Mouse (Mus musculus): ENCODE results near the gene Hist1h3f. TPM values are rescaled to one million over a fixed set of nuclear protein-coding genes. Genes with fewer than 3 reads are reported as not detected.

Hist1h3f gene
- polyA plus RNA-seq (2016; fragmentation: Nextera tagmentation; extraction: Ambion mirVana) = 0.92 and 1.1 TPM in 2 replicates

GRCm38 (mm10) chr13:23543965-23544786 lies at the start of gene Hist1h3f:
Gene Hist1h3f, plus strand, starts transcription at chr13:23544052.
- Histone ChIP-seq H3K4me1 (replicated peaks) (peaks cover 15% of the 10 kb centered on the region), H3K4me3 (peak within 1 kb of the TSS; percentile 57), H3K9me3 (no peaks in the 10 kb centered on the region), H3K36me3 (no peaks in the 10 kb centered on the region), H3K27ac (peak within 1 kb of the TSS; percentile 95), H3K27me3 (ENCODE audit: insufficient read depth, poor library complexity, severe bottlenecking) (no peaks in the 10 kb centered on the region)
- whole genome bisulfite sequencing = under 1% methylated on average over 34 of the region's 45 CpGs
- peak; percentile 58 for DNase-seq (ENCODE audit: low spot score)

- Histone ChIP-seq H3K4me1 (replicated peaks) (peaks cover 34% of the 10 kb centered on the region), H3K9me3 (no peaks in the 10 kb centered on the region), H3K27me3 (ENCODE audit: insufficient read depth, poor library complexity, severe bottlenecking) (peaks cover 6% of the 10 kb centered on the region; the same call in 1 of the 2 replicates), H3K36me3 (no peaks in the 10 kb centered on the region), H3K27ac (no peak overlapping the region), H3K4me3 (no peak overlapping the region)
- WGBS = 75% methylated on average over 6 of the region's 6 CpGs
- DNase-seq (ENCODE audit: low spot score) = no peak
These were observed 48.3 kb upstream of the Hist1h3f start for GRCm38 (mm10) chr13:23495526-23495925.

- H3K27me3 ChIP-seq (ENCODE audit: insufficient read depth, poor library complexity, severe bottlenecking) = peaks cover 2% of the 10 kb centered on the region; the same call in 1 of the 2 replicates
- DNase-seq (ENCODE audit: low spot score) = peak; percentile 70
- H3K4me3 ChIP-seq = peak overlapping the region; percentile 48
- H3K4me1 ChIP-seq (replicated peaks) = peaks cover 34% of the 10 kb centered on the region
- no peaks in the 10 kb centered on the region for H3K9me3 ChIP-seq
- H3K27ac ChIP-seq = no peak overlapping the region
- under 1% methylated on average over 19 of the region's 19 CpGs for WGBS
- H3K36me3 ChIP-seq = no peaks in the 10 kb centered on the region
These were observed 46.1 kb upstream of the Hist1h3f start for GRCm38 (mm10) chr13:23497656-23498321.

- Histone ChIP-seq H3K36me3 (no peaks in the 10 kb centered on the region), H3K4me3 (peak overlapping the region; percentile 48), H3K27ac (no peak overlapping the region), H3K9me3 (no peaks in the 10 kb centered on the region), H3K4me1 (replicated peaks) (peaks cover 36% of the 10 kb centered on the region), H3K27me3 (ENCODE audit: insufficient read depth, poor library complexity, severe bottlenecking) (no peaks in the 10 kb centered on the region)
- DNase-seq (ENCODE audit: low spot score) = peak; percentile 35
- 4% methylated on average over 10 of the region's 10 CpGs for WGBS
These were observed 45.2 kb upstream of the Hist1h3f start for GRCm38 (mm10) chr13:23498653-23499052.

- Histone ChIP-seq H3K9me3 (no peaks in the 10 kb centered on the region), H3K36me3 (no peaks in the 10 kb centered on the region), H3K4me3 (peak overlapping the region; percentile 48; the same call in 1 of the 2 replicates), H3K27me3 (ENCODE audit: insufficient read depth, poor library complexity, severe bottlenecking) (no peaks in the 10 kb centered on the region), H3K4me1 (replicated peaks) (peaks cover 43% of the 10 kb centered on the region), H3K27ac (no peak overlapping the region)
- DNase-seq (ENCODE audit: low spot score) = no peak
- 2% methylated on average over 7 of the region's 7 CpGs for WGBS
These were observed 43.9 kb upstream of the Hist1h3f start for GRCm38 (mm10) chr13:23499943-23500342.

GRCm38 (mm10) chr13:23500424-23501200 lies 43.2 kb upstream of the Hist1h3f start:
- Histone ChIP-seq H3K36me3 (no peaks in the 10 kb centered on the region), H3K27me3 (ENCODE audit: insufficient read depth, poor library complexity, severe bottlenecking) (no peaks in the 10 kb centered on the region), H3K4me3 (peak overlapping the region; percentile 47), H3K4me1 (replicated peaks) (peaks cover 50% of the 10 kb centered on the region), H3K27ac (no peak overlapping the region), H3K9me3 (no peaks in the 10 kb centered on the region)
- DNase-seq (ENCODE audit: low spot score) = peak; percentile 86
- WGBS = under 1% methylated on average over 17 of the region's 17 CpGs

GRCm38 (mm10) chr13:23501511-23501910 lies 42.3 kb upstream of the Hist1h3f start:
- DNase-seq (ENCODE audit: low spot score) = no peak
- H3K9me3 ChIP-seq = no peaks in the 10 kb centered on the region
- H3K4me1 ChIP-seq (replicated peaks) = peaks cover 55% of the 10 kb centered on the region
- H3K27me3 ChIP-seq (ENCODE audit: insufficient read depth, poor library complexity, severe bottlenecking) = no peaks in the 10 kb centered on the region
- 26% methylated on average over 5 of the region's 5 CpGs for WGBS
- H3K27ac ChIP-seq = no peak overlapping the region
- peak overlapping the region; percentile 47 for H3K4me3 ChIP-seq
- no peaks in the 10 kb centered on the region for H3K36me3 ChIP-seq

GRCm38 (mm10) chr13:23502031-23502567 lies 41.8 kb upstream of the Hist1h3f start:
- Histone ChIP-seq H3K36me3 (no peaks in the 10 kb centered on the region), H3K4me3 (peak overlapping the region; percentile 47), H3K9me3 (no peaks in the 10 kb centered on the region), H3K27me3 (ENCODE audit: insufficient read depth, poor library complexity, severe bottlenecking) (no peaks in the 10 kb centered on the region), H3K4me1 (replicated peaks) (peaks cover 57% of the 10 kb centered on the region), H3K27ac (no peak overlapping the region)
- 28% methylated on average over 9 of the region's 9 CpGs for WGBS
- no peak for DNase-seq (ENCODE audit: low spot score)

- 31% methylated on average over 4 of the region's 4 CpGs for WGBS
- H3K4me3 ChIP-seq = no peak overlapping the region
These were observed 40.9 kb upstream of the Hist1h3f start for GRCm38 (mm10) chr13:23502916-23503315.

GRCm38 (mm10) chr13:23503797-23504196 lies 40.1 kb upstream of the Hist1h3f start:
- Histone ChIP-seq H3K27me3 (ENCODE audit: insufficient read depth, poor library complexity, severe bottlenecking) (no peaks in the 10 kb centered on the region), H3K9me3 (no peaks in the 10 kb centered on the region), H3K4me1 (replicated peaks) (peaks cover 46% of the 10 kb centered on the region), H3K36me3 (no peaks in the 10 kb centered on the region), H3K27ac (no peak overlapping the region), H3K4me3 (peak overlapping the region; percentile 32)
- WGBS = under 1% methylated on average over 9 of the region's 9 CpGs
- DNase-seq (ENCODE audit: low spot score) = peak; percentile 61

More at GRCm38 (mm10) chr13:23502916-23503315, 40.9 kb upstream of the Hist1h3f start:
- no peaks in the 10 kb centered on the region for H3K9me3 ChIP-seq
- no peaks in the 10 kb centered on the region for H3K27me3 ChIP-seq (ENCODE audit: insufficient read depth, poor library complexity, severe bottlenecking)
- H3K36me3 ChIP-seq = no peaks in the 10 kb centered on the region
- no peak overlapping the region for H3K27ac ChIP-seq
- no peak for DNase-seq (ENCODE audit: low spot score)
- H3K4me1 ChIP-seq (replicated peaks) = peaks cover 54% of the 10 kb centered on the region

GRCm38 (mm10) chr13:23505662-23506345 lies 38.0 kb upstream of the Hist1h3f start:
- H3K4me1 ChIP-seq (replicated peaks) = peaks cover 46% of the 10 kb centered on the region
- peak; percentile 56 for DNase-seq (ENCODE audit: low spot score)
- peak overlapping the region; percentile 55 for H3K4me3 ChIP-seq
- no peaks in the 10 kb centered on the region for H3K9me3 ChIP-seq
- WGBS = 4% methylated on average over 14 of the region's 14 CpGs
- no peaks in the 10 kb centered on the region for H3K36me3 ChIP-seq
- no peaks in the 10 kb centered on the region for H3K27me3 ChIP-seq (ENCODE audit: insufficient read depth, poor library complexity, severe bottlenecking)
- peak overlapping the region; percentile 71 for H3K27ac ChIP-seq

GRCm38 (mm10) chr13:23506351-23506750 lies 37.5 kb upstream of the Hist1h3f start:
- H3K4me1 ChIP-seq (replicated peaks) = peaks cover 46% of the 10 kb centered on the region
- no peaks in the 10 kb centered on the region for H3K27me3 ChIP-seq (ENCODE audit: insufficient read depth, poor library complexity, severe bottlenecking)
- H3K4me3 ChIP-seq = peak overlapping the region; percentile 55
- WGBS = 2% methylated on average over 13 of the region's 13 CpGs
- H3K36me3 ChIP-seq = no peaks in the 10 kb centered on the region
- no peaks in the 10 kb centered on the region for H3K9me3 ChIP-seq
- no peak overlapping the region for H3K27ac ChIP-seq
- peak; percentile 71 for DNase-seq (ENCODE audit: low spot score)
